Mouse (Mus musculus) layer of hippocampus, postnatal 36 days (tissue): ENCODE measurements around the gene Pcbd2. TPM values are rescaled to one million over a fixed set of nuclear protein-coding genes. Genes with fewer than 3 reads are reported as not detected.

Experiments
- total RNA-seq, 2 experiments: library from RNA; stranded (reverse); gene quantifications; 2 replicates each; pipeline ENCODE4 v1.2.3; 2021

Pcbd2 gene
- total RNA-seq, 2 experiments from 2014 or later: 32.5 to 35.4 TPM

Other genes starting within 250 kb of the Pcbd2 start
- 100 to 1,000 TPM; 388 to 393 TPM for gene Dbn1, start 239.3 kb upstream of the Pcbd2 start, total RNA-seq
- 10 to 100 TPM; 89.6 to 94.1 TPM for gene Pdlim7, start 213.7 kb upstream of the Pcbd2 start, total RNA-seq
- 10 to 100 TPM; 17.0 to 20.6 TPM for gene Dok3, start 198.1 kb upstream of the Pcbd2 start, total RNA-seq
- gene Ddx41, start 190.7 kb upstream of the Pcbd2 start, total RNA-seq: 10 to 100 TPM; 59.4 to 60.2 TPM
- gene Fam193b, start 156.2 kb upstream of the Pcbd2 start, total RNA-seq: 10 to 100 TPM; 88.6 to 96.2 TPM
- gene Tmed9, start 153.6 kb upstream of the Pcbd2 start, total RNA-seq: 100 to 1,000 TPM; 141 to 143 TPM
- 10 to 100 TPM; 23.6 to 25.0 TPM for gene B4galt7, start 127.5 kb upstream of the Pcbd2 start, total RNA-seq
- gene Caml, start 104.4 kb upstream of the Pcbd2 start, total RNA-seq: 10 to 100 TPM; 44.2 to 47.9 TPM
- 10 to 100 TPM; 47.4 to 52.6 TPM for gene Ddx46, start 92.3 kb upstream of the Pcbd2 start, total RNA-seq
- 10 to 100 TPM; 80.7 to 84.1 TPM for gene B230219D22Rik, start 34.2 kb upstream of the Pcbd2 start, total RNA-seq
- 10 to 100 TPM; 74.8 to 78.1 TPM for gene Txndc15, start 12.7 kb upstream of the Pcbd2 start, total RNA-seq
- under 1 TPM in 1 of 2 experiments, not detected in 1; 0.38 TPM for gene Catsper3, start 57.2 kb downstream of the Pcbd2 start, total RNA-seq
- gene Pitx1, start 108.8 kb downstream of the Pcbd2 start, total RNA-seq: not detected